Mouse (Mus musculus) heart, embryonic 14.5 days (tissue): Measurements from ENCODE around the gene Agbl2. TPM values are rescaled to one million over a fixed set of nuclear protein-coding genes. Genes with fewer than 3 reads are reported as not detected.
A peak's percentile ranks its signal among the peaks of the same experiment; 100 is the strongest.

Source experiments
- ATAC-seq: fragments of 200-750 bp; cut with Nextera tagmentation; 2 replicates; pipeline ENCODE4 v1.8.0; 2017; ENCODE audit warnings: low read depth, moderate TSS enrichment; ENCODE audit not compliant: insufficient number of reproducible peaks, insufficient read depth, low FRiP score
- H3K27ac ChIP-seq, 2 experiments: fragments of 200-500 bp in 1 of 2; fragments of 300-500 bp in 1 of 2; sonication (generic) in 1 of 2; replicated peaks in 1 of 2; 2 replicates each; pipeline ENCODE4 v1.5.1; 2012 to 2014; ENCODE audit warnings: low read depth in 2 of 2, low read length in 2 of 2, control low read depth in 1 of 2, mild to moderate bottlenecking in 1 of 2, mixed read lengths in 1 of 2; ENCODE audit not compliant: control insufficient read depth in 1 of 2, insufficient read depth in 1 of 2
- H3K27me3 ChIP-seq: fragments of 300-500 bp; sonication (generic); 2 replicates; pipeline ENCODE4 v1.6.1; 2014; ENCODE audit warnings: mild to moderate bottlenecking, low read length, control low read depth; ENCODE audit not compliant: control insufficient read depth, insufficient read depth
- H3K36me3 ChIP-seq: fragments of 300-500 bp; sonication (generic); 2 replicates; pipeline ENCODE4 v1.6.1; 2014; ENCODE audit warnings: mild to moderate bottlenecking, control low read depth, low read length, mixed read lengths; ENCODE audit not compliant: control insufficient read depth, insufficient read depth
- H3K4me1 ChIP-seq, 2 experiments: fragments of 200-500 bp in 1 of 2; fragments of 300-500 bp in 1 of 2; sonication (generic) in 1 of 2; 2 replicates each; pipeline ENCODE4 v1.6.1; 2012 to 2014; ENCODE audit warnings: low read length in 2 of 2, control low read depth in 1 of 2, mixed read lengths in 1 of 2; ENCODE audit not compliant: control insufficient read depth in 2 of 2, insufficient read depth in 2 of 2
- H3K4me2 ChIP-seq: fragments of 300-500 bp; sonication (generic); 2 replicates; pipeline ENCODE4 v1.6.1; 2014; ENCODE audit warnings: mild to moderate bottlenecking, low read length
- H3K4me3 ChIP-seq, 2 experiments: fragments of 200-500 bp in 1 of 2; fragments of 300-500 bp in 1 of 2; sonication (generic) in 1 of 2; 2 replicates each; pipeline ENCODE4 v1.5.1; 2012 to 2014; ENCODE audit warnings: low read length in 2 of 2, mild to moderate bottlenecking in 2 of 2, control low read depth in 1 of 2, low read depth in 1 of 2, moderate library complexity in 1 of 2; ENCODE audit not compliant: control insufficient read depth in 1 of 2, insufficient read depth in 1 of 2
- H3K9ac ChIP-seq: fragments of 300-500 bp; sonication (generic); 2 replicates; pipeline ENCODE4 v1.6.1; 2014; ENCODE audit warnings: mild to moderate bottlenecking, low read length
- H3K9me3 ChIP-seq: fragments of 300-500 bp; sonication (generic); 2 replicates; pipeline ENCODE4 v1.6.1; 2016; ENCODE audit warnings: low read length, control low read depth; ENCODE audit not compliant: control insufficient read depth
- WGBS: fragments of 180-500 bp; shearing (Covaris S2); extraction: QIAGEN DNeasy Blood & Tissue Kit; methylation state at CpG from one replicate; pipeline ENCODE4 v1.1.7; 2014; 5-methylcytosine and 5-hydroxymethylcytosine counted together
- polyA plus RNA-seq: library from polyadenylated mRNA; unstranded; fragments of >200 nt; fragmentation: Nextera tagmentation; extraction: Ambion mirVana; gene quantifications from 2 replicates; pipeline ENCODE4 v1.2.1, GENCODE M21; 2014

Agbl2 gene
- polyA plus RNA-seq, 1 experiment from 2014 or later = 2.4 TPM

GRCm38 (mm10) chr2:90833502-90833901 lies 51.0 kb downstream of the Agbl2 start:
- no peak for ATAC-seq
- no peaks in the 10 kb centered on the region for H3K9me3 ChIP-seq
- H3K4me1 ChIP-seq = no peaks in the 10 kb centered on the region
- H3K4me3 ChIP-seq = no peak overlapping the region
- 68% methylated on average over 5 of the region's 5 CpGs for WGBS
- H3K36me3 ChIP-seq = no peaks in the 10 kb centered on the region
- H3K4me2 ChIP-seq = no peak overlapping the region
- no peak overlapping the region for H3K9ac ChIP-seq
- H3K27ac ChIP-seq = no peak overlapping the region
- no peaks in the 10 kb centered on the region for H3K27me3 ChIP-seq

GRCm38 (mm10) chr2:90838621-90839020 lies 56.1 kb downstream of the Agbl2 start:
- Histone ChIP-seq H3K9ac (no peak overlapping the region), H3K4me3 (no peak overlapping the region), H3K27me3 (no peaks in the 10 kb centered on the region), H3K4me1 (no peaks in the 10 kb centered on the region), H3K27ac (no peak overlapping the region), H3K9me3 (no peaks in the 10 kb centered on the region), H3K36me3 (no peaks in the 10 kb centered on the region), H3K4me2 (no peak overlapping the region)
- 87% methylated on average over 2 of the region's 2 CpGs for WGBS
- no peak for ATAC-seq

- Histone ChIP-seq H3K36me3 (no peaks in the 10 kb centered on the region), H3K9ac (no peak overlapping the region), H3K9me3 (no peaks in the 10 kb centered on the region), H3K27ac (no peak overlapping the region), H3K4me3 (no peak overlapping the region), H3K4me1 (peaks cover 5 to 14% of the 10 kb centered on the region in 2 experiments), H3K4me2 (no peak overlapping the region), H3K27me3 (no peaks in the 10 kb centered on the region)
- no peak for ATAC-seq
- 84% methylated on average over 1 of the region's 1 CpGs for WGBS
Observed at GRCm38 (mm10) chr2:90843666-90844065, 61.1 kb downstream of the Agbl2 start.

GRCm38 (mm10) chr2:90844262-90844661 lies 61.7 kb downstream of the Agbl2 start:
- no peaks in the 10 kb centered on the region; the same call in 1 of the 2 replicates for H3K36me3 ChIP-seq
- ATAC-seq = no peak
- peaks cover 5 to 20% of the 10 kb centered on the region in 2 experiments for H3K4me1 ChIP-seq
- no peak overlapping the region for H3K4me3 ChIP-seq
- no peak overlapping the region for H3K27ac ChIP-seq
- 77% methylated on average over 5 of the region's 5 CpGs for WGBS
- no peaks in the 10 kb centered on the region for H3K9me3 ChIP-seq
- no peaks in the 10 kb centered on the region for H3K27me3 ChIP-seq
- no peak overlapping the region for H3K9ac ChIP-seq
- no peak overlapping the region for H3K4me2 ChIP-seq

- no peaks in the 10 kb centered on the region for H3K9me3 ChIP-seq
- H3K4me3 ChIP-seq = no peak overlapping the region
- H3K4me2 ChIP-seq = no peak overlapping the region
- peaks cover 5 to 20% of the 10 kb centered on the region in 2 experiments for H3K4me1 ChIP-seq
- 67% methylated on average over 5 of the region's 5 CpGs for WGBS
- H3K36me3 ChIP-seq = peaks cover 9% of the 10 kb centered on the region
- no peaks in the 10 kb centered on the region for H3K27me3 ChIP-seq
- ATAC-seq = no peak
- H3K27ac ChIP-seq = no peak overlapping the region
- no peak overlapping the region for H3K9ac ChIP-seq
Observed at GRCm38 (mm10) chr2:90845234-90845633, 62.7 kb downstream of the Agbl2 start.

- WGBS = 41% methylated on average over 6 of the region's 6 CpGs
- Histone ChIP-seq H3K27me3 (no peaks in the 10 kb centered on the region), H3K27ac (peak overlapping the region; percentile 86 to 89), H3K4me1 (peaks cover 5 to 20% of the 10 kb centered on the region in 2 experiments), H3K36me3 (peaks cover 19% of the 10 kb centered on the region), H3K9ac (peak overlapping the region; percentile 95), H3K9me3 (no peaks in the 10 kb centered on the region), H3K4me2 (peak overlapping the region; percentile 61), H3K4me3 (peak overlapping the region in 1 of 2 experiments; percentile 96; a peak in 2 of 4 replicates)
- ATAC-seq = no peak
Observed at GRCm38 (mm10) chr2:90846171-90846570, 63.6 kb downstream of the Agbl2 start.

GRCm38 (mm10) chr2:90846597-90846954 lies 64.0 kb downstream of the Agbl2 start:
- Histone ChIP-seq H3K9ac (peak overlapping the region; percentile 95), H3K27me3 (no peaks in the 10 kb centered on the region), H3K4me3 (peak overlapping the region; percentile 38 to 96), H3K4me2 (peak overlapping the region; percentile 61), H3K27ac (peak overlapping the region; percentile 86 to 89), H3K9me3 (no peaks in the 10 kb centered on the region), H3K36me3 (peaks cover 23% of the 10 kb centered on the region), H3K4me1 (peaks cover 5 to 20% of the 10 kb centered on the region in 2 experiments)
- ATAC-seq = 0 out of 2 replicates have a peak, but pooled peaks have one; percentile 9
- 2% methylated on average over 8 of the region's 8 CpGs for WGBS
